Mouse (Mus musculus) left cerebral cortex, postnatal 14 days (tissue): ENCODE data around the gene Phactr3. TPM values are rescaled to one million over a fixed set of nuclear protein-coding genes. Genes with fewer than 3 reads are reported as not detected.

Experiments used
- total RNA-seq, 2 experiments: library from RNA; stranded (reverse); gene quantifications; 2 replicates each; pipeline ENCODE4 v1.2.3; 2021

Phactr3 gene
- total RNA-seq, 2 experiments from 2014 or later: 144 to 146 TPM

Other genes starting within 250 kb of the Phactr3 start
- 1 to 10 TPM; 3.6 to 6.6 TPM for gene Gm14327, start 221.9 kb upstream of the Phactr3 start, total RNA-seq
- under 1 TPM in 1 of 2 experiments, not detected in 1; 0.94 TPM for gene Zfp972, start 193.4 kb upstream of the Phactr3 start, total RNA-seq
- 10 to 100 TPM; 49.9 to 51.2 TPM for gene Gm14326, start 161.7 kb upstream of the Phactr3 start, total RNA-seq
- gene Zfp971, start 95.7 kb upstream of the Phactr3 start, total RNA-seq: 10 to 100 TPM; 19.4 to 23.2 TPM
- gene Zfp931, start 40.5 kb upstream of the Phactr3 start, total RNA-seq: 10 to 100 TPM; 19.6 to 20.2 TPM